Mouse (Mus musculus) heart, postnatal 0 days (tissue): ENCODE measurements at regions not wholly inside any gene's neighbourhood (a gene's known extent, or its start where the extent isn't known, plus 50 kb on each side); places are given as distances from the start of the nearest gene placed in this dataset.

Experiments used
- CTCF ChIP-seq: IDR thresholded peaks from 2 replicates; pipeline ENCODE4 v1.5.1; 2016; ENCODE audit warnings: antibody characterized with exemption, control low read depth, low read depth
- EP300 ChIP-seq: IDR thresholded peaks from 2 replicates; pipeline ENCODE4 v1.6.1; 2016; ENCODE audit warnings: antibody characterized with exemption, low read depth

DNA sequence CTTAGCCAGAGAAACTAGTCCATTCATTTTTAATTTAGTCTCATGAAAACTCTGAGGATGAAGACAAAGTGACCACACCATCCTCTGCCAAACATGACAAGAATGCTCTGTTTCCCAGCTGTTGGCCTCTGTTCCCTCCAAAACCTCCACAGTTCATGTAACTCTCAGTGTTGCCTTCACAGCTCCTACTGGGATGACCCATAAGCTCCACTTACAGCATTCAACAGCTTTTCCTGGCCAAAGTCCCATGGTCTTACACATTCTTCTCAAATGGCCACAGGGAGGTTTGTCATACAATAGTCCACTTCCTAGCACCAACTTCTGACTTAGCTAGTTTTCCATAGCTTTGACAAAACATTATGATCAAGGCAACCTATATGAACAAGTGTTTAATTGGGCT is 83.0 kb downstream of the Spry2 start:
- TF ChIP-seq CTCF (no peak), EP300 (no peak)
